Mouse (Mus musculus): Measurements from ENCODE around the gene Cpne2. TPM values are rescaled to one million over a fixed set of nuclear protein-coding genes. Genes with fewer than 3 reads are reported as not detected.

Gene Cpne2
- polyA plus RNA-seq, 1 experiment from 2014 or later: 14.0 TPM

GRCm38 (mm10) chr8:94594211-94594610, 61.4 kb downstream of the Cpne2 start:
- no peak overlapping the region for H3K4me3 ChIP-seq
- 63% methylated on average over 1 of the region's 1 CpGs for WGBS
- ATAC-seq (ENCODE audit: insufficient number of reproducible peaks, low FRiP score, low TSS enrichment, low read depth): no peak
- no peaks in the 10 kb centered on the region for H3K9me3 ChIP-seq
- no peaks in the 10 kb centered on the region for H3K27me3 ChIP-seq
- H3K36me3 ChIP-seq: peaks cover 6% of the 10 kb centered on the region; the same call in 1 of the 2 replicates
- H3K27ac ChIP-seq: no peak overlapping the region
- H3K9ac ChIP-seq: no peak overlapping the region
- H3K4me1 ChIP-seq: 0 out of 2 replicates have a peak, but pooled peaks cover 3% of the 10 kb centered on the region
- no peak overlapping the region for H3K4me2 ChIP-seq

GRCm38 (mm10) chr8:94600478-94600877, 67.7 kb downstream of the Cpne2 start:
- peak overlapping the region; percentile 94; the same call in 1 of the 2 replicates for H3K27ac ChIP-seq
- H3K27me3 ChIP-seq: no peaks in the 10 kb centered on the region
- H3K9me3 ChIP-seq: no peaks in the 10 kb centered on the region
- no peaks in the 10 kb centered on the region; the same call in 1 of the 2 replicates for H3K36me3 ChIP-seq
- H3K4me1 ChIP-seq: peaks cover 21% of the 10 kb centered on the region
- peak overlapping the region; percentile 88 for H3K9ac ChIP-seq
- peak overlapping the region; percentile 85 for H3K4me3 ChIP-seq
- ATAC-seq (ENCODE audit: insufficient number of reproducible peaks, low FRiP score, low TSS enrichment, low read depth): no peak
- H3K4me2 ChIP-seq: peak overlapping the region; percentile 81
- 10% methylated on average over 5 of the region's 5 CpGs for WGBS

GRCm38 (mm10) chr8:94601034-94601606, 68.3 kb downstream of the Cpne2 start:
- H3K4me1 ChIP-seq: peaks cover 21% of the 10 kb centered on the region
- H3K9me3 ChIP-seq: no peaks in the 10 kb centered on the region
- H3K27ac ChIP-seq: peak overlapping the region; percentile 94
- H3K27me3 ChIP-seq: no peaks in the 10 kb centered on the region
- peak overlapping the region; percentile 81 for H3K4me2 ChIP-seq
- peak overlapping the region; percentile 88 for H3K9ac ChIP-seq
- no peaks in the 10 kb centered on the region; the same call in 1 of the 2 replicates for H3K36me3 ChIP-seq
- under 1% methylated on average over 51 of the region's 51 CpGs for WGBS
- peak overlapping the region; percentile 85 for H3K4me3 ChIP-seq
- peak; percentile 14; the same call in 1 of the 2 replicates for ATAC-seq (ENCODE audit: insufficient number of reproducible peaks, low FRiP score, low TSS enrichment, low read depth)

GRCm38 (mm10) chr8:94601607-94602385, 69.0 kb downstream of the Cpne2 start, which contains the start of the genes Rspry1 and Fam192a:
TSS of gene Rspry1 (plus strand) at chr8:94601937.
TSS of gene Fam192a (minus strand) at chr8:94601997.
- Histone ChIP-seq H3K9me3 (no peaks in the 10 kb centered on the region), H3K36me3 (no peaks in the 10 kb centered on the region; the same call in 1 of the 2 replicates), H3K4me2 (peak within 1 kb of the TSS; percentile 90), H3K4me1 (peaks cover 21% of the 10 kb centered on the region), H3K27ac (peak within 1 kb of the TSS; percentile 94), H3K4me3 (peak within 1 kb of the TSS; percentile 85), H3K27me3 (no peaks in the 10 kb centered on the region), H3K9ac (peak within 1 kb of the TSS; percentile 89)
- ATAC-seq (ENCODE audit: insufficient number of reproducible peaks, low FRiP score, low TSS enrichment, low read depth): peak; percentile 100
- under 1% methylated on average over 55 of the region's 55 CpGs for WGBS

- Histone ChIP-seq H3K27ac (peak overlapping the region; percentile 75), H3K4me2 (peak overlapping the region; percentile 90), H3K36me3 (no peaks in the 10 kb centered on the region), H3K9me3 (no peaks in the 10 kb centered on the region), H3K4me3 (peak overlapping the region; percentile 85), H3K27me3 (no peaks in the 10 kb centered on the region), H3K9ac (peak overlapping the region; percentile 89), H3K4me1 (peaks cover 21% of the 10 kb centered on the region)
- ATAC-seq (ENCODE audit: insufficient number of reproducible peaks, low FRiP score, low TSS enrichment, low read depth): no peak
- under 1% methylated on average over 31 of the region's 31 CpGs for WGBS
Observed at GRCm38 (mm10) chr8:94602471-94603131, 69.8 kb downstream of the Cpne2 start.

- 84% methylated on average over 2 of the region's 2 CpGs for WGBS
- no peaks in the 10 kb centered on the region for H3K36me3 ChIP-seq
- H3K27ac ChIP-seq: no peak overlapping the region
- no peak overlapping the region for H3K4me2 ChIP-seq
- peaks cover 18% of the 10 kb centered on the region for H3K4me1 ChIP-seq
- H3K9ac ChIP-seq: no peak overlapping the region
- H3K9me3 ChIP-seq: no peaks in the 10 kb centered on the region
- no peaks in the 10 kb centered on the region for H3K27me3 ChIP-seq
- ATAC-seq (ENCODE audit: insufficient number of reproducible peaks, low FRiP score, low TSS enrichment, low read depth): no peak
- no peak overlapping the region for H3K4me3 ChIP-seq
Observed at GRCm38 (mm10) chr8:94604030-94604429, 71.2 kb downstream of the Cpne2 start.

GRCm38 (mm10) chr8:94607064-94607463, 74.3 kb downstream of the Cpne2 start:
- WGBS: 95% methylated on average over 5 of the region's 5 CpGs
- no peak for ATAC-seq (ENCODE audit: insufficient number of reproducible peaks, low FRiP score, low TSS enrichment, low read depth)
- Histone ChIP-seq H3K9ac (no peak overlapping the region), H3K4me3 (no peak overlapping the region), H3K36me3 (no peaks in the 10 kb centered on the region), H3K27ac (no peak overlapping the region), H3K27me3 (no peaks in the 10 kb centered on the region), H3K9me3 (no peaks in the 10 kb centered on the region), H3K4me2 (no peak overlapping the region), H3K4me1 (peaks cover 9% of the 10 kb centered on the region; the same call in 1 of the 2 replicates)

Small RNA genes lying within 50 kb of the gene (microRNA-seq; reads per million reads assigned to microRNA genes)
- gene Mir7072: not detected

Other genes starting within 250 kb of the Cpne2 start
- not detected in 2 replicates for gene Slc12a3, start 203.8 kb upstream of the Cpne2 start, polyA plus RNA-seq (2015; fragmentation: Nextera tagmentation; extraction: Ambion mirVana)
- gene Herpud1, start 146.6 kb upstream of the Cpne2 start, polyA plus RNA-seq (2015; fragmentation: Nextera tagmentation; extraction: Ambion mirVana): 97.6 and 102 TPM in 2 replicates
- gene Nlrc5, start 98.6 kb upstream of the Cpne2 start, polyA plus RNA-seq (2015; fragmentation: Nextera tagmentation; extraction: Ambion mirVana): 0.50 and 0.76 TPM in 2 replicates
- gene Rspry1, start 68.9 kb downstream of the Cpne2 start, polyA plus RNA-seq (2015; fragmentation: Nextera tagmentation; extraction: Ambion mirVana): 35.3 and 36.7 TPM in 2 replicates
- gene Fam192a, start 69.0 kb downstream of the Cpne2 start, polyA plus RNA-seq (2015; fragmentation: Nextera tagmentation; extraction: Ambion mirVana): 61.9 and 64.4 TPM in 2 replicates
- gene Arl2bp, start 133.6 kb downstream of the Cpne2 start, polyA plus RNA-seq (2015; fragmentation: Nextera tagmentation; extraction: Ambion mirVana): 99.7 and 106 TPM in 2 replicates
- gene Pllp, start 163.3 kb downstream of the Cpne2 start, polyA plus RNA-seq (2015; fragmentation: Nextera tagmentation; extraction: Ambion mirVana): 17.3 and 18.9 TPM in 2 replicates
- gene Ccl22, start 212.6 kb downstream of the Cpne2 start, polyA plus RNA-seq (2015; fragmentation: Nextera tagmentation; extraction: Ambion mirVana): not detected in 2 replicates
- gene Cx3cl1, start 239.0 kb downstream of the Cpne2 start, polyA plus RNA-seq (2015; fragmentation: Nextera tagmentation; extraction: Ambion mirVana): 9.3 and 12.0 TPM in 2 replicates

Data from limb, embryonic 15.5 days (tissue).